Mouse (Mus musculus): ENCODE measurements around the gene Tecr. TPM values are rescaled to one million over a fixed set of nuclear protein-coding genes. Genes with fewer than 3 reads are reported as not detected.
A peak's percentile ranks its signal among the peaks of the same experiment; 100 is the strongest.
"Not testable (repeated sequence)": the region's sequence is repeated elsewhere in the genome, so short reads cannot be mapped to it uniquely, and the experiment has no call there.

Tecr gene
- polyA plus RNA-seq, 1 experiment from 2014 or later = 347 TPM

GRCm38 (mm10) chr8:83571791-83572190 lies 36.0 kb downstream of the Tecr start:
- Histone ChIP-seq H3K9me3 (replicated peaks; ENCODE audit: control insufficient read depth, low read length) (no peaks in the 10 kb centered on the region), H3K27me3 (ENCODE audit: control insufficient read depth, insufficient read depth, low read depth, low read length) (no peaks in the 10 kb centered on the region), H3K36me3 (ENCODE audit: control insufficient read depth, insufficient read depth) (peaks cover 18% of the 10 kb centered on the region), H3K4me1 (ENCODE audit: control insufficient read depth, low read depth, low read length) (peaks cover 21% of the 10 kb centered on the region), H3K27ac (ENCODE audit: low read length) (no peak overlapping the region), H3K4me2 (ENCODE audit: low read depth, low read length) (no peak overlapping the region), H3K4me3 (ENCODE audit: low read depth, low read length) (no peak overlapping the region; the same call in 1 of the 2 replicates), H3K9ac (ENCODE audit: low read depth, low read length) (no peak overlapping the region)
- ATAC-seq (ENCODE audit: low read depth) = no peak
- 89% methylated on average over 10 of the region's 10 CpGs for whole genome bisulfite sequencing (ENCODE audit: insufficient replicate concordance)

GRCm38 (mm10) chr8:83571001-83571340 lies 36.8 kb downstream of the Tecr start:
- H3K4me3 ChIP-seq (ENCODE audit: low read depth, low read length); H3K9me3 ChIP-seq (replicated peaks; ENCODE audit: control insufficient read depth, low read length); H3K4me2 ChIP-seq (ENCODE audit: low read depth, low read length); H3K27ac ChIP-seq (ENCODE audit: low read length); H3K27me3 ChIP-seq (ENCODE audit: control insufficient read depth, insufficient read depth, low read depth, low read length); ATAC-seq (ENCODE audit: low read depth); H3K9ac ChIP-seq (ENCODE audit: low read depth, low read length): not testable (repeated sequence)
- H3K36me3 ChIP-seq (ENCODE audit: control insufficient read depth, insufficient read depth) = peaks cover 18% of the 10 kb centered on the region
- peaks cover 22% of the 10 kb centered on the region for H3K4me1 ChIP-seq (ENCODE audit: control insufficient read depth, low read depth, low read length)
- 71% methylated on average over 5 of the region's 7 CpGs for WGBS (ENCODE audit: insufficient replicate concordance)

- H3K36me3 ChIP-seq (ENCODE audit: control insufficient read depth, insufficient read depth) = peaks cover 18% of the 10 kb centered on the region
- ATAC-seq (ENCODE audit: low read depth) = no peak
- peaks cover 25% of the 10 kb centered on the region for H3K4me1 ChIP-seq (ENCODE audit: control insufficient read depth, low read depth, low read length)
- no peaks in the 10 kb centered on the region for H3K9me3 ChIP-seq (replicated peaks; ENCODE audit: control insufficient read depth, low read length)
- 73% methylated on average over 15 of the region's 15 CpGs for WGBS (ENCODE audit: insufficient replicate concordance)
- no peak overlapping the region for H3K9ac ChIP-seq (ENCODE audit: low read depth, low read length)
- H3K27me3 ChIP-seq (ENCODE audit: control insufficient read depth, insufficient read depth, low read depth, low read length) = no peaks in the 10 kb centered on the region
- no peak overlapping the region for H3K4me3 ChIP-seq (ENCODE audit: low read depth, low read length)
- no peak overlapping the region for H3K27ac ChIP-seq (ENCODE audit: low read length)
- no peak overlapping the region for H3K4me2 ChIP-seq (ENCODE audit: low read depth, low read length)
These were observed 37.3 kb downstream of the Tecr start for GRCm38 (mm10) chr8:83570272-83571000.

- Histone ChIP-seq H3K4me3 (ENCODE audit: low read depth, low read length) (no peak overlapping the region), H3K9ac (ENCODE audit: low read depth, low read length) (no peak overlapping the region), H3K4me2 (ENCODE audit: low read depth, low read length) (no peak overlapping the region), H3K9me3 (replicated peaks; ENCODE audit: control insufficient read depth, low read length) (no peaks in the 10 kb centered on the region), H3K36me3 (ENCODE audit: control insufficient read depth, insufficient read depth) (peaks cover 18% of the 10 kb centered on the region), H3K4me1 (ENCODE audit: control insufficient read depth, low read depth, low read length) (peaks cover 29% of the 10 kb centered on the region), H3K27me3 (ENCODE audit: control insufficient read depth, insufficient read depth, low read depth, low read length) (no peaks in the 10 kb centered on the region), H3K27ac (ENCODE audit: low read length) (no peak overlapping the region)
- WGBS (ENCODE audit: insufficient replicate concordance) = 77% methylated on average over 4 of the region's 4 CpGs
- ATAC-seq (ENCODE audit: low read depth) = no peak
These were observed 38.6 kb downstream of the Tecr start for GRCm38 (mm10) chr8:83569165-83569564.

- 66% methylated on average over 5 of the region's 5 CpGs for WGBS (ENCODE audit: insufficient replicate concordance)
- Histone ChIP-seq H3K4me3 (ENCODE audit: low read depth, low read length) (no peak overlapping the region), H3K4me2 (ENCODE audit: low read depth, low read length) (no peak overlapping the region), H3K9ac (ENCODE audit: low read depth, low read length) (no peak overlapping the region), H3K27ac (ENCODE audit: low read length) (no peak overlapping the region), H3K36me3 (ENCODE audit: control insufficient read depth, insufficient read depth) (peaks cover 18% of the 10 kb centered on the region), H3K4me1 (ENCODE audit: control insufficient read depth, low read depth, low read length) (peaks cover 29% of the 10 kb centered on the region), H3K9me3 (replicated peaks; ENCODE audit: control insufficient read depth, low read length) (no peaks in the 10 kb centered on the region), H3K27me3 (ENCODE audit: control insufficient read depth, insufficient read depth, low read depth, low read length) (no peaks in the 10 kb centered on the region)
- ATAC-seq (ENCODE audit: low read depth) = no peak
These were observed 39.0 kb downstream of the Tecr start for GRCm38 (mm10) chr8:83568755-83569154.

GRCm38 (mm10) chr8:83568128-83568527 lies 39.6 kb downstream of the Tecr start:
- Histone ChIP-seq H3K4me2 (ENCODE audit: low read depth, low read length) (no peak overlapping the region), H3K27me3 (ENCODE audit: control insufficient read depth, insufficient read depth, low read depth, low read length) (no peaks in the 10 kb centered on the region), H3K9me3 (replicated peaks; ENCODE audit: control insufficient read depth, low read length) (no peaks in the 10 kb centered on the region), H3K9ac (ENCODE audit: low read depth, low read length) (no peak overlapping the region), H3K36me3 (ENCODE audit: control insufficient read depth, insufficient read depth) (peaks cover 18% of the 10 kb centered on the region), H3K27ac (ENCODE audit: low read length) (no peak overlapping the region), H3K4me1 (ENCODE audit: control insufficient read depth, low read depth, low read length) (peaks cover 30% of the 10 kb centered on the region), H3K4me3 (ENCODE audit: low read depth, low read length) (no peak overlapping the region)
- ATAC-seq (ENCODE audit: low read depth) = no peak
- WGBS (ENCODE audit: insufficient replicate concordance) = 64% methylated on average over 5 of the region's 5 CpGs

GRCm38 (mm10) chr8:83567668-83568067 lies 40.1 kb downstream of the Tecr start:
- Histone ChIP-seq H3K4me1 (ENCODE audit: control insufficient read depth, low read depth, low read length) (peaks cover 35% of the 10 kb centered on the region), H3K9me3 (replicated peaks; ENCODE audit: control insufficient read depth, low read length) (no peaks in the 10 kb centered on the region), H3K27me3 (ENCODE audit: control insufficient read depth, insufficient read depth, low read depth, low read length) (no peaks in the 10 kb centered on the region), H3K36me3 (ENCODE audit: control insufficient read depth, insufficient read depth) (peaks cover 18% of the 10 kb centered on the region), H3K9ac (ENCODE audit: low read depth, low read length) (peak overlapping the region; percentile 90), H3K27ac (ENCODE audit: low read length) (no peak overlapping the region), H3K4me2 (ENCODE audit: low read depth, low read length) (peak overlapping the region; percentile 88), H3K4me3 (ENCODE audit: low read depth, low read length) (peak overlapping the region; percentile 91)
- WGBS (ENCODE audit: insufficient replicate concordance) = 54% methylated on average over 3 of the region's 3 CpGs
- no peak for ATAC-seq (ENCODE audit: low read depth)

GRCm38 (mm10) chr8:83566469-83567395 lies 41.0 kb downstream of the Tecr start, which contains the start of gene Ndufb7:
Gene Ndufb7, plus strand, starts transcription at chr8:83566671.
- peak; percentile 82 for ATAC-seq (ENCODE audit: low read depth)
- no peaks in the 10 kb centered on the region for H3K9me3 ChIP-seq (replicated peaks; ENCODE audit: control insufficient read depth, low read length)
- peaks cover 44% of the 10 kb centered on the region for H3K4me1 ChIP-seq (ENCODE audit: control insufficient read depth, low read depth, low read length)
- peaks cover 9% of the 10 kb centered on the region for H3K36me3 ChIP-seq (ENCODE audit: control insufficient read depth, insufficient read depth)
- peak within 1 kb of the TSS; percentile 90 for H3K9ac ChIP-seq (ENCODE audit: low read depth, low read length)
- H3K27me3 ChIP-seq (ENCODE audit: control insufficient read depth, insufficient read depth, low read depth, low read length) = no peaks in the 10 kb centered on the region
- peak within 1 kb of the TSS; percentile 91 for H3K4me3 ChIP-seq (ENCODE audit: low read depth, low read length)
- peak within 1 kb of the TSS; percentile 82 for H3K27ac ChIP-seq (ENCODE audit: low read length)
- peak within 1 kb of the TSS; percentile 88 for H3K4me2 ChIP-seq (ENCODE audit: low read depth, low read length)
- under 1% methylated on average over 48 of the region's 48 CpGs for WGBS (ENCODE audit: insufficient replicate concordance)
